Comparison of ENCODE assay signal across 14 mouse cellular contexts in genomic region chr15:63006471-63007228, GRCm38 (mm10).
DNase-seq lines count a peak whose midpoint lies in the region; ATAC-seq and TF ChIP-seq lines count a peak whose summit lies in the region.
"Had no signal": no experiment of that assay in that cellular context is flagged by ENCODE, and none has a peak within 500 bp of the region (broad histone marks: within the 10 kb centered on the region; RNA-seq: fewer than 3 reads in every experiment).

No protein-coding gene starts in this region.

- no peaks in the 10 kb centered on the region for H3K27me3 ChIP-seq in heart, adult 2 months (ENCODE audit: control insufficient read depth, insufficient read depth, low read length)
- H3K27me3 ChIP-seq in heart, embryonic 10.5 days (ENCODE audit: insufficient read depth, poor library complexity, severe bottlenecking) = no peaks in the 10 kb centered on the region
- no peaks in the 10 kb centered on the region for H3K27me3 ChIP-seq in heart, postnatal 0 days (ENCODE audit: control insufficient read depth, insufficient read depth, low read length)
- H3K27me3 ChIP-seq: hindbrain, embryonic 12.5 days had no signal

- H3K4me1 ChIP-seq in heart, adult 2 months (ENCODE audit: control insufficient read depth, insufficient read depth, low read length) = no peaks in the 10 kb centered on the region
- H3K4me1 ChIP-seq in heart, embryonic 10.5 days = 0 out of 2 replicates have a peak, but pooled peaks cover 3% of the 10 kb centered on the region
- H3K4me1 ChIP-seq in heart, postnatal 0 days (ENCODE audit: control insufficient read depth, insufficient read depth) = no peaks in the 10 kb centered on the region; the same call in 1 of the 2 replicates
- H3K4me1 ChIP-seq: forebrain, embryonic 10.5 days; hindbrain, embryonic 12.5 days had no signal

- no peak for TF ChIP-seq POLR2A in heart, adult 2 months (IDR thresholded peaks at IDR 0.05; ENCODE audit: insufficient read depth, low read depth, low read length)

- WGBS in heart, adult 2 months = 59% methylated on average over 14 of the region's 14 CpGs
- WGBS in heart, embryonic 10.5 days = 75% methylated on average over 14 of the region's 14 CpGs
- WGBS in heart, postnatal 0 days = 42% methylated on average over 13 of the region's 14 CpGs

- intact Hi-C loops in heart, adult 2 months (cut with DNase I) = loop anchor here (5.0 kb wide), 2 partner anchors 61 to 1024 kb away; no protein-coding TSS in a partner anchor

- peak in 1 of 2 experiments; percentile 44 for DNase-seq in heart, adult 2 months
- no peak for DNase-seq in heart, embryonic 10.5 days (ENCODE audit: low spot score)
- DNase-seq in 416B (ENCODE audit: low read depth) (peak; percentile 73), ZHBTc4 (ENCODE audit: low read depth, low spot score) (peak; percentile 50)
- peak; percentile 66 for DNase-seq in heart, postnatal 0 days (ENCODE audit: low spot score)
- DNase-seq in right cerebral cortex, adult 2 months (ENCODE audit: low spot score in 2 of 2) = no peak
- DNase-seq in frontal cortex, postnatal 10 days (ENCODE audit: low spot score in 2 of 2) = no peak
- DNase-seq: left cerebral cortex, postnatal 4 days; right cerebral cortex, postnatal 25 days; thymus, adult 18-20 months had no signal

- H3K4me3 ChIP-seq in heart, adult 2 months = no peak overlapping the region
- no peak overlapping the region for H3K4me3 ChIP-seq in heart, embryonic 10.5 days
- H3K4me3 ChIP-seq in heart, postnatal 0 days (ENCODE audit: low read depth, low read length) = no peak overlapping the region
- H3K4me3 ChIP-seq: forebrain, embryonic 10.5 days; hindbrain, embryonic 12.5 days; myocyte had no signal

- no peaks in the 10 kb centered on the region; the same call in 1 of the 2 replicates for H3K36me3 ChIP-seq in heart, adult 2 months (ENCODE audit: control insufficient read depth, insufficient read depth, low read length)
- no peaks in the 10 kb centered on the region for H3K36me3 ChIP-seq in heart, embryonic 10.5 days
- no peaks in the 10 kb centered on the region for H3K36me3 ChIP-seq in heart, postnatal 0 days (replicated peaks; ENCODE audit: control insufficient read depth, insufficient read depth, low read length)
- H3K36me3 ChIP-seq: forebrain, embryonic 10.5 days; hindbrain, embryonic 12.5 days had no signal

- H3K4me2 ChIP-seq in heart, postnatal 0 days (ENCODE audit: low read depth, low read length) = no peak overlapping the region
- H3K4me2 ChIP-seq: hindbrain, embryonic 12.5 days had no signal

- no peaks in the 10 kb centered on the region for H3K79me2 ChIP-seq in heart, adult 2 months (replicated peaks; ENCODE audit: control insufficient read depth, insufficient read depth, low read length)

- TF ChIP-seq CTCF in heart, adult 2 months (IDR thresholded peaks at IDR 0.05) = peak; percentile 52
- peak; percentile 53 for TF ChIP-seq CTCF in heart, postnatal 0 days (IDR thresholded peaks at IDR 0.05; ENCODE audit: low read depth)

- peak overlapping the region; percentile 81 for H3K27ac ChIP-seq in heart, adult 2 months
- H3K27ac ChIP-seq in heart, embryonic 10.5 days = no peak overlapping the region
- H3K27ac ChIP-seq in heart, postnatal 0 days (ENCODE audit: low read depth) = peak overlapping the region; percentile 61
- H3K27ac ChIP-seq: forebrain, embryonic 10.5 days; hindbrain, embryonic 12.5 days had no signal

- no peak overlapping the region for H3K9ac ChIP-seq in heart, adult 2 months (ENCODE audit: low read depth, low read length)
- H3K9ac ChIP-seq in heart, postnatal 0 days (replicated peaks; ENCODE audit: low read depth, low read length) = no peak overlapping the region
- H3K9ac ChIP-seq: hindbrain, embryonic 12.5 days had no signal

- no peaks in the 10 kb centered on the region for H3K9me3 ChIP-seq in heart, embryonic 10.5 days
- H3K9me3 ChIP-seq in heart, postnatal 0 days (replicated peaks; ENCODE audit: control insufficient read depth, low read length) = no peaks in the 10 kb centered on the region
- H3K9me3 ChIP-seq: forebrain, embryonic 10.5 days; hindbrain, embryonic 12.5 days had no signal

- 0 out of 2 replicates have a peak, but pooled peaks have one; percentile 17 for TF ChIP-seq EP300 in heart, adult 2 months (IDR thresholded peaks at IDR 0.05; ENCODE audit: insufficient read depth, low read depth, low read length)
- TF ChIP-seq EP300 in heart, postnatal 0 days (IDR thresholded peaks at IDR 0.05; ENCODE audit: low read depth) = no peak

- peak; percentile 74 for ATAC-seq in heart, postnatal 0 days (ENCODE audit: insufficient read depth, low read depth)
- no peak for ATAC-seq in megakaryocyte progenitor cell, adult 5-6 weeks (replicated peaks; ENCODE audit: poor library complexity)

Comparison
In these comparisons a context has a peak if more than half of its experiments do, and no peak if none do; other contexts are left out.
1. DNase-seq: peak in 416B (single experiment), ZHBTc4 (single experiment) and heart, postnatal 0 days (single experiment); none in heart, embryonic 10.5 days (single experiment), right cerebral cortex, adult 2 months (0 of 2) and frontal cortex, postnatal 10 days (0 of 2).